Mouse (Mus musculus): ENCODE measurements around the gene Fkbp6.
A peak's percentile ranks its signal among the peaks of the same experiment; 100 is the strongest.

Gene Fkbp6

GRCm38 (mm10) chr5:135274663-135275396 lies 75.0 kb downstream of the Fkbp6 start:
- DNase-seq (ENCODE audit: low read depth, low spot score), result no peak

- no peak for DNase-seq (ENCODE audit: low read depth, low spot score)
Observed at GRCm38 (mm10) chr5:135271563-135272165, 78.2 kb downstream of the Fkbp6 start.

DNA sequence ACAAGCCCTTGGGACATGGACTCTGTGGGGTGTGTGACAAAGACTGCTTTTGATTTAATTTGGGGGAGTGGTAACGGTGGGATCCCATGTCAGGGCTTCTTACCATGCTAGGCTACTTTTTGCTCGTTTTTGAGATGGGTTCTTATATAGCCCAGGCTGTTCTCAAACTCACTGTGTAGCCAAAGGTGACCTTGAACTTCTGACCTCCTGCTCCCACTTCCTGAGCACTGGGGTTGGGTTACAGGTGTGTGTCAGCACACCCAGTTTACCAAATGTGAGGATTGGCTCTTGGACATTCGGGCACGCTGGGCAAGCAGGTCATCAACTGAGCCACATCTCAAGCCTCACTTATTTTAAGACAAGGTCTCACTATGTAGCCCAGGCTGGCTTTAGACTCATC lies 79.5 kb downstream of the Fkbp6 start:
- DNase-seq (ENCODE audit: low read depth, low spot score), result no peak

- DNase-seq (ENCODE audit: low read depth, low spot score), result no peak
Observed at GRCm38 (mm10) chr5:135269451-135269850, 80.4 kb downstream of the Fkbp6 start.

GRCm38 (mm10) chr5:135264548-135264947 lies 85.3 kb downstream of the Fkbp6 start:
- peak; percentile 43 for DNase-seq (ENCODE audit: low read depth, low spot score)

DNA sequence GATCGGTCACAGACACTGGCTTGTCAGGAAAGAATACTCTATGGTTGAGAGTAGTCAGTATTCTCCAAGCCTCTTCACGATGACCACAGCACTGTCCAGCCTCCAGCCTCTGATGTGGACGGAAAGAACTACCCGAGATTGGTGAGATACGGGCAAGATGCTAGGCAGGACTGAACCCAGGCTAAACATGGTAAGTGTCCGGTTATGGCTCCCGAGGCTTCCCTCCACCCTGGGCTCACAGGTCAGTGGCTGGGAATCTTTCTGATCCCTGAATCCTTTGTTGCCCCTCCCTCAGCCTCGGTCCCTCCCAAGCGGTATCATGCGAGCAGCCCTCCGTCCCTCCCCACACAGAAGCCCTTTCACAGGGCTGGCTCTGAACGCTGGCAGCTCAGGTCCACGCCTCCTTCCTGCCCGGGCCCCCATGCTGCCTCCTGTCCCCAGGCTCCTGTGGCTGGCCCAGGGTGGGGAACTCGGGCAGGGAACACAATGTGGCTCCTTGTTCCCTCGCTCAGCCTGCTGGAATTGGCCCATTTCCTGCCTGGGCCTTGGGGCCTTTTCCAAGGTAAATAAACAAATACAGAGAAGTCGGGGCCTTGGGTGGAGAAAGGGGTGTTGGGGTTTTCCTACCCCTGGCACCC lies 85.9 kb downstream of the Fkbp6 start:
- DNase-seq (ENCODE audit: low read depth, low spot score), result peak; percentile 55

GRCm38 (mm10) chr5:135258280-135259150 lies 91.3 kb downstream of the Fkbp6 start:
- no peak for DNase-seq (ENCODE audit: low read depth, low spot score)

GRCm38 (mm10) chr5:135257559-135257958 lies 92.3 kb downstream of the Fkbp6 start:
- no peak for DNase-seq (ENCODE audit: low read depth, low spot score)

DNA sequence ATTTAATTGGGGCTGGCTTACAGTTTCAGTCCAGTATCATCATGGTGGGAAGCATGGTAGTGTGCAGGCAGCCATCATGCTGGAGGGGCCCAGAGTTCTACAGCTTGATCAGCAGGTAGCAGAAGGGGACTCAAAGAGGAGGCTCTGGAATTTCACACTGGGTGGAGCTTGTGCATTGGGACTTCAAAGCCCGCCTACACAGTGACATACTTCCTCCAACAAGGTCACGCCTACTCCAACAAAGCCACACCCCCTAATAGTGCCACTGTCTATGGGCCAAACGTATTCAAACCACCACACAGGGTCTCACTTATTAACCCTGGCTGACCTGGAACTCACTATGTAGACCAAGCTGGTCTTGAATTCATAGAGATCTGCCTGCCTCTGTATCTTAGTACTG lies 93.7 kb downstream of the Fkbp6 start:
- DNase-seq (ENCODE audit: low read depth, low spot score), result no peak

DNA sequence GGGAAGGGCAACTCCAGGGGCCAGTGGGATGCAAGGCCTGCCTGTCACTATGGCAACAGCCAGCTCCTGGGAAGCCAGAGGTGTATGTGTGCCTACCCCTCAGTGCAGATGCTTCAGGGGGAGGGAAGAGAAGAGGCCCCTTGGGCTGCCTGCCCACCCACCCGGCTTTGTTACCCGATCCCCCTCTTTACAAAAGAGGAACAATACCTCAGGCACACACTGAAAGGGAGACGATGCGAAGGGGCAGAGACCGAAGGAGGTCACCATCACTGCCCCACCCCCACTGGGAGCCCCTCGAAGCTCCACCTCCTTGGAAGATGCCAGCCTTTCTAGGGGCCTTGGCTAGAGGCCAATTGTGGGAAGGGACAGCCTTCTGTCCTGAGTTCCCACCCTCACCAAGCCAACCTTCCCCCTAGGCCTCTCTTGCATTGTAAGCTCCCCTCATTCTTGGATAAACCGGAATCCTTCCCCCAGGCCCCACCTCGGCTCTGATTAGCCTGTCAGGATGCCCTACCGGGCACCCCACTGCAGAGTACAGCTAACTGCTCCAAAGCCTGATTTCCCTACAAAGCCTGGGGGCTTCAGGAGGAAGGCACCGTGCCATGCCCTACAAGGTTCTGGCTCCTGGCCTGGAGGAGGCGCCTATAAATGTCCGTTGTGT lies 96.0 kb downstream of the Fkbp6 start:
- no peak for DNase-seq (ENCODE audit: low read depth, low spot score)

DNA sequence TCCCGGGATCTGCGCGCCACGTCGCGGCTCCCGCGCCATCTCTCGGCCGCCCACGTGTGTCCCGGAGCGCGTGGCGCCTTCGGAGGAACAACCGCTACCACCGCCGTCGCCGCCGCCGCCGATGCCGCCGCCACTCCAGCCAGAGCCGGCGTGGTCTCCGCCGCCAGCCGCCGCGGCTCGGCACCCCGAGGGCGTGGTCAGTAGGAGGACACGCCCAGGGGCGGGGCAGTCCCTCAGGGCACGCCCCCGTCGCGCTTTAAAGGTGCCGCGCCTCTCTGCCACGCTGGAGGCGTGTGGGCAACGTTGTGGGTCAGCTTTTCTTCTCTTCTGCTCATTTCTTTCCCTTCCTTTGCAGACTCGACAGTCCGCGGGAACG lies 98.8 kb downstream of the Fkbp6 start, which contains the start of gene Fzd9:
Fzd9 (minus strand) TSS at position 152 of the 376 bp plus-strand sequence.
- DNase-seq (ENCODE audit: low read depth, low spot score), result peak; percentile 85

GRCm38 (mm10) chr5:135250186-135251078 lies 99.4 kb downstream of the Fkbp6 start:
- no peak for DNase-seq (ENCODE audit: low read depth, low spot score)

DNA sequence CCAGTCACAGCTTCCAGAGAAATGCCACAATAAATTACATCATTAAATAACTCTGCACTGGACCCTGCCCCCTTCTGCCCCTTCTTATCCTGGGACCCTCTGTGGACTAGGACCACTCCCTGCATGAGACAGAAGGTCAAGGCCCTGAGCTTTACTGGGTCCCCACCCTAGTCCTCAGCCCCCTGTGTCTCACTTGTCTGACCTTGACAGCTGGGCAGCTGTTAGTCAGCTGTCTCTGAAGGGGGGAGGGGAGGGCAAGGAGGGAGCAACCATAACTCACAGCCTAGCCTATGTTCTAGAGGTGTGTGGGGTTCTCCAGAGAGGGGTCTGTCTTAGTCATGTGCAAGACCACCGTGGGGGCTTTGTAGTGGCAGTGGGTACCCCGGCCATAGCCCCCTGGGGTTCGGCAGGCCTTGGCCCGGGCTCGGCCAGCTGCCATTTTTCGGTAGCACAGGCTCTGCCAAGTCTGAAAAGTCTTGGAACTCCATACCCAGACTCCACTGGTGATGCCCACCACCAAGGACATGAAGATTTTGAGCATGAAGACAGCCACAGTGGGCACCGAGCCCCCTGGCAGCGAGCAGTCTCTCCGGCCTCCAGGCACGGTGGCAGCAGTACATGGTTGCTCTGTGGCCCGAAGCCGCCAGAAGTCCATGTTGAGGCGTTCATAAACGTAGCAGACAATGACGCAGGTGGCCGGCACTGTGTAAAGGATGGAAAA lies 100.7 kb downstream of the Fkbp6 start:
- DNase-seq (ENCODE audit: low read depth, low spot score), result no peak

- DNase-seq (ENCODE audit: low read depth, low spot score), result no peak
Observed at GRCm38 (mm10) chr5:135247337-135247736, 102.5 kb downstream of the Fkbp6 start.

DNA sequence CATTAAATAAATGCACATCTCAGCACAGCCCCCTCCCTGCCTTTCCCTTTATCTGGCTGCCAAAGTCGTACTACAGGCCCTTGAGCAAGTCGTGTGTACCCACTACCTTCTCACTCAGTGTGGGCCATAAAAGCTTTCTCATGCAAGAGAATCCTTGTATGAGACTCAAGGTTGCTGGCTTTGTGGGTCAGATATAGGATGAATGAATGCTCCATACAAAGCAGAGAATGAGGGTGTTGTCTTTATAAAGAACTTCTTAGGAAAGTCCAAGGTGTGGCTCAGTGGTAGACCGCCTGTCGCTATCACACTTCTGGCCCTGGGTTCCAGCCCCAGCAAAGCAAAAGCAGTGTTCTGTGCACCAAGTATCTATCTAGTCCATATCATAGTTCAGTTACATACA lies 103.3 kb downstream of the Fkbp6 start:
- DNase-seq (ENCODE audit: low read depth, low spot score), result no peak

DNA sequence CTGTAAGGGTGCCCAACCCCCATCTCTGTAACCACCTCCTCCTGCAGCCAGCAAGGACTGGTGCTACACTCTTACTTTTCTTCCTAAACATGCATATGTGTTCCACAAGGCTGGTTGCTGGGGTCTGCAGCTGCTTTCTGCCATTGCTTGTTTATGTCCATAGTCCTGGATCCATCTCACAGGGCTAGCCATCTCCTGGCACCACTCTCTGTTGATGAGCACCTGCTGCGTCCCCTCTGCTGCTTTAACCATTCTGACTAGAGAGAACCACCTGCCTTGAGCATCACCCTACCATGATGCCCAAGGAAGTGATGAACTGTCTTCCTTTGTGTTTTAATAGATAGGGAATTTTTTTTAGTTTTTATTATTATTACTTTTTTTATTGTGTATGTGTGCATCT lies 106.7 kb downstream of the Fkbp6 start:
- no peak for DNase-seq (ENCODE audit: low read depth, low spot score)

- DNase-seq (ENCODE audit: low read depth, low spot score), result no peak
Observed at GRCm38 (mm10) chr5:135242608-135243007, 107.2 kb downstream of the Fkbp6 start.

GRCm38 (mm10) chr5:135242136-135242535 lies 107.7 kb downstream of the Fkbp6 start:
- no peak for DNase-seq (ENCODE audit: low read depth, low spot score)
